Mouse (Mus musculus) naive thymus-derived CD4-positive, alpha-beta T cell, adult 2 months (primary cell): ENCODE data around the gene Nanos1.

Source experiments
- DNase-seq: peaks from one replicate; pipeline ENCODE4 v3.0.0-alpha.2; 2011; ENCODE audit warnings: low read depth

The Nanos1 gene

DNA sequence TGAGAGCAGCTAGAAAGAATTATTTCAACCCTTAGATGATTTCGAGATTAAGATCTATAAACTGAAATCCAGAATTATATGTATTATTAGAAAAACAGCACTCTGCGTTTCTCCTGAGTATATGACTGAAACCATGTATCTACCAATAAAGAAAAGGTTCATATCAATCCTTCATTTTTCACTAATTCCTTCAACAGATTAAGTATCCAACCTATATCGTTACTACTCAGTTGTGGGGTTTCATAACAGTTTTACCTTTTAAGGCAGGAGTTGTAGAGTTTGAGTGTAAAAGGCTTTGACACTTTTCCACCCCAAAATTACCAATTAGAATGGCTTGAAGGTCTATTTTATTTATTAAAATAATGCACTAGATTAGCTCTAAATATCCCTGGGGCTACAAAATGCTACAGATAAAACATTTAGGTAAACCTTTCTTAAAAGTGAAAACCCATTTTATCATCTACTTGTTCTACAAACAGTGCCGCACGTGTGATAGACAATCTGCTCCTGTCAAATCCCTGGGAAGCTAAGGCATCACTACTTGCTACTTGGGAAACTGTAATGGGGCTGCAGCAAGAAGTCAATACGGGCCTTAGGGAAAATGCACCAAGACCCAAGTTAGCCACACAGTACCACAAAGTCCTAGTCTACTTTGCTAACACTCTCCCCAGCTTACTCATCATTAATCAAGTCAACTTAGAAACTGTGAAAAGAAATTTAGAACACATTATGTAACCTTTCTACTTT, 32.6 kb downstream of the Nanos1 start:
- DNase-seq = peak; percentile 10

DNA sequence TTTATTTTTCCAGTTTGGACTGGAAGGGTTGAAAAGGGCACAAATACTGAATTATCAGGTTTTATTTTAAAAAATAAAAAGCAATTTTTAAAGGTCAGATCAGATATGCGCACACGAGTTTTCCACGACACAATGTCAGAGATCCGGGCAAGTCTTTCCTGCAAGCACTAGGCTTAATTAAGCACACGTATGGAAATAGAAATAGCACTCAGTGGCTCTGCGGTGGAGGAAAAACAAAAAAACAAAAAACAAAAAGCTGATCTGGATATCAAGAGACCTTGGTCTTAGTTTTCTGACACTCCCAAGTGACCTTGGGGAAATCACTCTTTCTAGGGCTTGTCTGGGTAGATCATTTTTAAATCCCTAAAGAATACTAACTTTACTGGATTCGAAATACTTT, 33.7 kb downstream of the Nanos1 start:
- no peak for DNase-seq

DNA sequence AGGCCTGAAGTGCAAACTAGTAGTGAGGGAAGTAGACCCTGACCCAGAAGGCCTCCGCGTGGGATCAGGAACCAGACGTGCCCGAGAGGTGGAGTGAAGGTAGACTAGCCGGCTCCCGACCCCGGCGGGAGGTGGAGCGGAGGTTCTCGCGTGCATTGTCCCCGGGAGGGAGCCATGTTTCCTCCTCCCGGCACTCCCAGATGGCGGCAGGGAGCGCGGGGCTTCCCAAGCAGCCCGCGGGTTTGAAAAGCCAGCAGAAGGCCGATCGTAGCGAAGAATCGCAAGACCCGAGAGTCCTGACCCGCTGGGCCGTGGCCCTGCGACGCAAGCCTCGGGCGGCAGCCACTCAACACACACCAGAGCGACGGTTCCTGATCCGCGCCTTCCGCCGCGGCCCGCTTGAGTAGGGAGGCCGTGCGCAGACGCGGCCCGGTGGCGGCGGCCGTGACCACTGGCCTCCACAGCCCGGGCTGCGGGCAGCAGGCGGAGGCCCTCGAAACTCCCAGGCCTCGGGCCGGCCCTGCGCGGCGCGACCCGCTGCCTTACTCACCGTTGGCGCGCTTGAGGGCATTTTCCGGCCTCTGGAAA, 34.2 kb downstream of the Nanos1 start:
- no peak for DNase-seq

DNA sequence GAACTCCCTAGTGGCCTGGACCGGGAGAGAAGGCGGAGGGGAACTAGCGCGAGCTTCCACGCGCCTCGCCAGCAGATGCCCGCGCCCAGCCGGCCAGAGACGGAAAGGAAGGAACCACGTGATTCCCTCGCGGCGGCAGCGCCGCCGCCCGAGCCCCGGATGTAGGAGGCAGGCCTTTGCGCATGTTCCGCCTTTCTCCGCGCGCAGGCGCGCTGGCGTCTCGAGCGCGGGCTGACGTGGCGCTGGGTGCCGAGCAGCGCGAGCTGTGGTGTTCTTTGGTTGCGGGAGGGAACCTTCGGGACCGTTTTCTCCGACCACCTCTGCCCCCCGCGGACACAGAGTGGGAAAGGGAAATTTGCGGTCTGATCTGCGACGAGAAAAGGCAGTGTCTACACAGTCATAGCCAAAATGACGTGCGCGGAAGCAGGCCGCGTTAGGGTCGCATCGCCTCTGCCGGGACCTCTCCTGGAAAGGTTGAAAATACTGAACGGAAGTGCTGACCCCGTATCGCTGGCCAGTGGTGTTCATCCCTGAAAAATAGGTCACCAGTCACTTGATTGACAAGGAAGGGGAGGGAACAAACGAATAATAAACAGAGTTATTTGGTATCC, 34.9 kb downstream of the Nanos1 start, which contains the start of gene Eif3a:
Eif3a (minus strand) TSS at position 108 of the 611 bp plus-strand sequence.
- peak; percentile 96 for DNase-seq

DNA sequence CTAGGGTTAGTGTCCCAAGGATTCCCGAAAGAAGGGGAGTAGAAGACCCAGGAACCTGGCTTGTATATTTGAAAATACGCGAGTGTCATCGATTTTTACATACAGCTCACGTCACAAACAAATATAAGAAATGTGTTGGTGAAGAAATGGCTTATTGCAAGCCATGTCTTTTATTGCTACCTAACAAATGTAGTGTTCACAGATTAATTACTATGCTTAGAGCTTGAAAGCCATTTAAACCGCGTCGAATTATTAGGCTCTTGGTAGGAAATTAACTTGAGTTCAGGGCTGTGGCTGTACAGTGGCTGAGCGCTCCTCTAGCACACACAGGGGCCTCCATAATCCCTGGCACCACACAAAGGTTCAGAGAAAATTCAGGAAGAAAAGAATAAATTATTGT, 35.4 kb downstream of the Nanos1 start:
- DNase-seq = no peak

DNA sequence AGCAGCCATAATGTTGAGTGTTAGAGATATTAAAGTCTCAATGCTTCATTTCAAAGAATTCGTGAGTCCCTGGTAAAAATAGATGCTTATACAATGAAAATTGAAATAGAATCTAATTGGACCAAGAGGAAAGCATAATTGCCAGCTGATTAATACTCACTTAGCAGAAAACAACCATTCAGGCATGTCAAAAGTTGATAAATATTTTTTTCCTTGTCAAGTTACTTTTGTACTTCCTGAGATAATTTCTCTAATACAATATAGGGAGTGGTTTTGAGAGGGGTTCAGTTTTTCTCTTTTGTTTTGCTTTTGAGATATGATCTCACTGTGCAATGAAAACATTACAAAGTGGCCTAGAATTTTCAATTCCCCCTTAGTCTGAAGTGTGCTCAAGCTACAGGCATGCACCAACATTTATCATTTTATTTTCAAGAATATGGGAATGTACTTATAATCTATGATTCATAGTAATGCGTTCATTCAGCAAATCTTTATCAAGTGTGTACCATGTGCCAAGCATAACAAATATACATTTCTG, 37.5 kb downstream of the Nanos1 start:
- DNase-seq = no peak

DNA sequence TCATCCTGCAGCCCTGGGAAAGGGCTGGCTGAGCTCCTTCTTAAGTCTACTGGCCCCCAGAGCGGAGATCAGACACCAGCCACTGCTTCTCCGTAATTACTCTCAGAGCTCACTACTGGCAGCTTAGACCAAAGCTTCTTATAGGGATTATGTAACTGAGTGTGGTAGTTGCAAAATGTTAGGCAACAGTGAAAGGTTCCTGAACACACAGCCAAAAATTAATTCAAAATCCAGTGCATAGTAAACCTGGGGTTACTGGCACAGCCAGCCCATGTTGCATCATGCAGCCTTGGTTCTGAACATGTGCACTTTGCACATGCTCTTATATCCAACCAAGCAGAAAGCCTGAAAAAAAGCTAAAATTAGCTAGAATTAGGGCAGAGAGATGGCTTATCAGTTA, 39.5 kb downstream of the Nanos1 start:
- DNase-seq = no peak

DNA sequence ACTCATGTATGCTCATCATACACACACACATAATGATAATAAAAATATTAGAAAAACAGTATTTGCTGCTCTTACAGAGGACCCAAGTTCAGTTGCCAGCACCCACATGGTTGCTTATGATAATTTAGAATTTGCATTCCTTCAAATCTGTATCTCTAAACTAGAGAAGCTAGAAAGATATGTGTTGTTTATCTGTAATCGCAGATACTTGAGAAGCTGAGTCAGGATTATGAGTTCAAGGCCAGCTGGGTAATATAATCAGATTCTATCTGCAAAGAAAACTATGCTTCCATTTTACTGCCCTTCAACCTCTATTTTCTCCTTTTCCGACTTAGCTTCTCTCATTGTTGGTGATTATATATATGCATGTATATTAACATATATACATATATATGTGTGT, 41.6 kb downstream of the Nanos1 start:
- DNase-seq = no peak

DNA sequence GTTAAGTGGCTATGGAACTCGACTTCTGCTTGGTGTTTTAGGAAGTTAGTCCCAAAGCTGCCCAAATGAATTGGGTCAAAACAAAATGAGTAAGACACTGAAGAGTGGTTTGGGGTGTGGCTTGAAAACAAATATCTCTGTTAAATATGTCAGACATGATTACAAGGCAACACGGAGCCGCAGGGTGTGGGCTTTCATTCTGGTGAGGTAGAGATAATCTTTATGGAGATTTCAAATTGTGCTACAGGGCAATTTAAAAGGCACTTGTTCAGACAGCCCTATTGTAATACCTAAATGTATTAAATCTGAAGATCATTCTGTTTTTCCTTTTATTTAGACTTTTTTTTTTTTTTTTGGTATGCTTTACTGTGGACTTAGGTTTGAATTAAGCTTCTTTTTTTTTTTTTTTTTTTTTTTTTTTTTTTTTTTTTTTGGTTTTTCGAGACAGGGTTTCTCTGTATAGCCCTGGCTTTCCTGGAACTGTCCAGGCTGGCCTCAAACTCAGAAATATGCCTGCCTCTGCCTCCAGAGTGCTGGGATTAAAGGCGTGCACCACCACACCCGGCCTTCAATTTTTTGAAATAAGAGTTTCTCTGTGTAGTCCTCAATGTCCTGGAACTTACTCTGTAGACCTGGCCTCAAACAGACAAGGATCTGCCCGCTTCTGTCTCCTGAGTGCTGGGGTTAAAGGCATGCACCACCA, 44.2 kb downstream of the Nanos1 start:
- no peak for DNase-seq

DNA sequence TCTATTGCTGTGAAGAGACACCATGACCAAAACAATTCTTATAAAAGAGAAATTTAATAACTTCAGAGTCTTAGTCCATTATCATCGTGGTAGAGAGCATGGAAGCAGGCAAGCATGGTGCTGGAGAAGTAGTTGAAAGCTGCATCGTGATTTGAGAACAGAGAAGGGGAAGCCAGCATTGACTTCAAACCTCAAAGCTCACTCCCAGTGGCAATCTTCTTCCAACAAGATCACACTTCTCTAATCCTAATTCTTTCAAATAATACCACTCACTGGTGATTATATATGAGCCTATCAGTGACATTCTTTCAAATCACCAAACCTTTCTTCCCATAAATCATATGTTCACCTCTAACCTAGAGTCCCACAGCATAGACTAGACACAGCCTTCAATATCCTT, 49.1 kb downstream of the Nanos1 start:
- DNase-seq = no peak
